Mouse (Mus musculus) CD8-positive naive resting alpha-beta T cell, adult 57 days (primary cell): ENCODE data around the gene Olfr373. TPM values are rescaled to one million over a fixed set of nuclear protein-coding genes. Genes with fewer than 3 reads are reported as not detected.

ENCODE experiments used
- total RNA-seq: library from RNA; stranded (reverse); gene quantifications from one replicate; pipeline ENCODE4 v1.2.4, GENCODE M21; 2023

Gene Olfr373
- total RNA-seq: not detected

DNA sequence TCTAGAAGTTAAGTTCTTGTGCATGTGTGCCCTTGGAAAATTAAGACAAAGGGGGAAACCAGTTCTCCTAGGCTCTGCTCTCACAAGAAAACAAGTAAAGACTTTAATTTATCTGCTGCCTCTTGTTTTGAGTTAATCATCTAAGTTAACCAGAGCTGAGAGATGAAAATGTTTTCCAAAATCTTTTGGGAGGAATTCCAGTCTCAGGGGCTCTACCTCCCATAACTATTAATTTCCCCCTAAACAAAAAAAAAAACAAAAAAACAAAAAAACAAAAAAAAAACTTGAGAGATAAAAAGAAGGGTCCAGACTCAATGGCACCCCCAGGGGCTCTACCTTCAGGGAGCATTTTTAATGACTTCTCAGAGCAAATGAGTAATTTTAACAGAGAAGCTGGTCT, at the start of gene Olfr373:
Gene Olfr373, plus strand, starts transcription at position 301 of the 400 bp plus-strand sequence.

DNA sequence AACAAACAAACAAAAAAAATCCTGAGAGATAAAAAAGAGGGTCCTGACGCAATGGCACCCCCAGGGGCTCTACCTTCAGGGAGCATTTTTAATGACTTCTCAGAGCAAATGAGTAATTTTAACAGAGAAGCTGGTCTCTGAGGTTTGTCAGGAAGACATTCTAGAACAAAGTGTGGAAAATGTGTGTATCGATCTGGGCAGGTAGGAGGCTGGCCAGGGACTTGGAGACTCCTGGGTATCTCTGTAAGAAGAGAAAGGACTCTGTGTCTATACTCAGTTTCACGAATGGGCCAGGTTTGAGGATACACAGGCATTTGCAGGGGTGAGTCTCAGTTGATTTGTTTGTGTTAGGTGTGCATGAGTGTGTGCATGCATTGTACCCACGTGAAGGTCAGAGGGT, 42.1 kb upstream of the Olfr373 start, which contains the start of gene Olfr372:
Gene Olfr372, plus strand, starts transcription at position 301 of the 400 bp plus-strand sequence.

DNA sequence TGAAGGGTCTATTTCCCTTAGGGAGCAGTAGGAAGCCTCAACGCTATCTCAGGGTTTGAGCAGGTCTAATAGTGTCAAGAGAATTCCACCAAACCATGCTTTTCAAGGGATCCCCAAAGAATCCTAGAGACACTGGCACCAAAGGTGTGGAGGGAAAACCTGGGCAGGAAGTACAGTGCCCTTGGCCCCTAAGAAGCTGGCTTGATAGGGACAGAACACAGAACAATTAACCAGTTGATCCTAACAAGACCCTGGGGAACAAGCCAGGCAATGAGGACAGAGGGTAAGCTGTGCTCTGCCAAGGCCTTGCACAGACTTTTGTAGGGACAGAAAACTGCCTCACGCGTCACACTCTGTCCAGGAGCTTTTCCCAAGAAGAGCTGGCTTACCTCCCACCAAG, 23.8 kb downstream of the Olfr373 start, which contains the start of gene Olfr374:
Gene Olfr374, plus strand, starts transcription at position 301 of the 400 bp plus-strand sequence.

DNA sequence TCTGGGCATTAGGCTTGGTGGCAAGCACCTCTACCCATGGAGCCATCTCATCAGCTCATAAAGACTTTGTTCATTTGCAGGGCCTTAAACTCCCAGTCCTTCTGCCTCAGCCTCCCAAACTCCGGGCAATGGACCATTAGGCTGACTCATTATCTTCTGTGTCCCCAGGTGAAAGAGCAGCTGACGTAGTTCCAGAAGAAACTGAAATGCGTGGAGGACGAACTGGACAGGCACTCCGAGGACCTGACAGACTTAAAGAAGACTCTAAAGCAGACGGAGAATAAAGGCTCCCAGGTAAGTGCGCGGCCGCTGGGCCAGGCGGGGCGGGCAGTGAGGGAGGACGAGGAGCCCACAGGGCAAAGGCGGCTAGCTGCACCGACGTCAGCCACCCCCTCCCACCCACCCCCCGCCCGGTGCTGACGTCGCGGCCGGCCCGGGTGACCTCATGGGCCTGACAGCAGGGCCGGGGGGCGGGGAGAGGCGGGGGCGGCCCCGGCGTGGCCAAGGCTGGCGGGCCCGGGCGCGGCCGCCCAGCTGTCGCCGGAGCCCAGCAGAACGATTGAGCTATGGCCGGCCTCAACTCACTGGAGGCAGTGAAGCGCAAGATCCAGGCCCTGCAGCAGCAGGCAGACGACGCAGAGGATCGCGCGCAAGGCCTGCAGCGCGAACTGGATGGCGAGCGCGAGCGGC, 51.9 kb downstream of the Olfr373 start, which contains the start of gene Tpm4:
Gene Tpm4, plus strand, starts transcription at position 220 of the 690 bp plus-strand sequence.

Other genes with a start within 250 kb of the Olfr373 start
- gene Zfp709, start 201.2 kb upstream of the Olfr373 start, total RNA-seq: 11.6 TPM
- 7.2 TPM for gene Zfp882, start 174.6 kb upstream of the Olfr373 start, total RNA-seq
- gene Zfp617, start 174.5 kb upstream of the Olfr373 start, total RNA-seq: 8.7 TPM
- 12.2 TPM for gene Zfp961, start 132.1 kb upstream of the Olfr373 start, total RNA-seq
- 11.6 TPM for gene Cyp4f18, start 73.6 kb upstream of the Olfr373 start, total RNA-seq
- not detected for gene Olfr372, start 42.0 kb upstream of the Olfr373 start, total RNA-seq
- not detected for gene Olfr374, start 23.9 kb downstream of the Olfr373 start, total RNA-seq
- 130 TPM for gene Tpm4, start 51.8 kb downstream of the Olfr373 start, total RNA-seq
- gene Rab8a, start 78.0 kb downstream of the Olfr373 start, total RNA-seq: 162 TPM
- gene Hsh2d, start 106.5 kb downstream of the Olfr373 start, total RNA-seq: 20.4 TPM
- not detected for gene Cib3, start 129.7 kb downstream of the Olfr373 start, total RNA-seq
- gene Gm11034, start 130.5 kb downstream of the Olfr373 start, total RNA-seq: not detected
- gene Fam32a, start 136.6 kb downstream of the Olfr373 start, total RNA-seq: 57.5 TPM
- gene Ap1m1, start 156.8 kb downstream of the Olfr373 start, total RNA-seq: 135 TPM
- gene Gm10282, start 222.1 kb downstream of the Olfr373 start, total RNA-seq: 13.7 TPM
- gene Klf2, start 235.9 kb downstream of the Olfr373 start, total RNA-seq: 3,950 TPM